Mouse (Mus musculus) duodenum, adult 2 months (tissue): Measurements from ENCODE around the gene A730049H05Rik. TPM values are rescaled to one million over a fixed set of nuclear protein-coding genes. Genes with fewer than 3 reads are reported as not detected.

Source experiments
- polyA plus RNA-seq: library from polyadenylated mRNA; depleted of rRNA; stranded (reverse); fragments of >200 nt; gene quantifications from 2 replicates; pipeline ENCODE4 v1.2.3, GENCODE M21; 2012; ENCODE audit warnings: low replicate concordance; rRNA removed

The A730049H05Rik gene
- not detected in 2 replicates for polyA plus RNA-seq

DNA sequence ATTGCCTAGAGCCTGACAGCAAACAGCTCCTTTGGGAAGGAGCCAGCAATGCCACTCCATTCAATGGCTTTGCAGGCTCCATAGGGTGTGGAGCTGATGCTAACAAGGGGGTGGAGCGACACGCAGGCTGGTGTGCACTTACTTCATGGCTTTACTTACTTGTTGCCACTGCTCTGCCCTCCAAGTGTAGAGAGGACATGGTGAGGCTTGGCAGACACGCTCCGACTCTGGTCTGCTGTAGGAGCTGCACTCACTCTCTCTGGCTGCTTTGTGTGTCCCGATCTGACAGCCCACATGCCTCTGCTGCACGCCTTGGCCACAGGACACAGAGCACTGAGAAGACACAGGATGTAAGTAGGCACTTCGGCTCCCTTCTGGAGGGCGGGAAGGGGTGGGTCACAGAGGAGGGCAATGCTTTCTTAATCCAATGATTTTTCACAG, at the start of gene A730049H05Rik:
Gene A730049H05Rik (plus strand): TSS at position 168 of the 441 bp plus-strand sequence.

DNA sequence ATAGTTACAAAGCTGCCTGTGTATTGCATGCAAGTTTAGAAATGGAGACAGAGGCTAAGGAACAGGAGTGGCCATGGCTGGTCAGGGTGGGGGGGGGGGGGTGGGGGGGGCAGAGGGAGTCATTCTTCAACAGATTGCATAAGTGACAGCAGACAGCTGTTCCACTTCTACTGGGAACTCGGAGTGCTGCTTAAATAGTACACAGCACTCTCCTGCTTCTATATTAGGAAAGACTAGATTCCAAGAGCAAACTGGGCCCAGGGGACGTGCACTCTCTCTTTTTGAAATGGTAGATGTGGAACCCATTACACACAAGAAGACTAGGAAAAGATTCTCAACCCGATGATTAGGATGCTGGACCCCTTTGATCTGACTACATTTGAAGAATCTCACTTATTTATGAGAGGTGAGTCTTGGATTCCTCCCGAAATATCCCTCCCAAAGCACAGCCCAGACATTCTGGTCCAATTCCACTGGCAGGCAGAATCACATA, 52.9 kb downstream of the A730049H05Rik start, which contains the start of gene Gm15737:
Gene Gm15737 (plus strand): TSS at position 269 of the 493 bp plus-strand sequence.

Other genes starting within 250 kb of the A730049H05Rik start
- 0.51 and 1.8 TPM in 2 replicates for gene Prickle2, start 110.3 kb upstream of the A730049H05Rik start, polyA plus RNA-seq
- not detected in 2 replicates for gene Gm15737, start 52.9 kb downstream of the A730049H05Rik start, polyA plus RNA-seq
- gene Adamts9, start 127.0 kb downstream of the A730049H05Rik start, polyA plus RNA-seq: 0.53 and 1.1 TPM in 2 replicates